Mouse (Mus musculus) brain, embryonic 14.5 days (tissue): Measurements from ENCODE around the gene Tnfaip8l2. TPM values are rescaled to one million over a fixed set of nuclear protein-coding genes. Genes with fewer than 3 reads are reported as not detected.
"Not testable (repeated sequence)": the region's sequence is repeated elsewhere in the genome, so short reads cannot be mapped to it uniquely, and the experiment has no call there.

Source experiments
- DNase-seq: peaks from one replicate; pipeline ENCODE4 v3.0.0-alpha.2; 2011; ENCODE audit warnings: low read depth
- CTCF ChIP-seq: fragments of 200-500 bp; IDR thresholded peaks from 2 replicates; pipeline ENCODE4 v1.5.1; 2012; ENCODE audit warnings: inconsistent platforms, mild to moderate bottlenecking, moderate library complexity, borderline replicate concordance; ENCODE audit not compliant: insufficient read depth, insufficient read length; ENCODE audit errors: extremely low read depth
- POLR2A ChIP-seq: fragments of 200-500 bp; IDR thresholded peaks from 2 replicates; pipeline ENCODE4 v1.6.1; 2012; ENCODE audit warnings: mild to moderate bottlenecking, inconsistent platforms, borderline replicate concordance; ENCODE audit not compliant: poor library complexity, insufficient read depth, insufficient read length, severe bottlenecking; ENCODE audit errors: extremely low read depth
- polyA plus RNA-seq: library from polyadenylated mRNA; depleted of rRNA; stranded (reverse); fragments of >200 nt; gene quantifications from 2 replicates; pipeline ENCODE4 v1.2.3, GENCODE M21; 2012

Tnfaip8l2 gene
- polyA plus RNA-seq, 1 experiment: 2.4 TPM

DNA sequence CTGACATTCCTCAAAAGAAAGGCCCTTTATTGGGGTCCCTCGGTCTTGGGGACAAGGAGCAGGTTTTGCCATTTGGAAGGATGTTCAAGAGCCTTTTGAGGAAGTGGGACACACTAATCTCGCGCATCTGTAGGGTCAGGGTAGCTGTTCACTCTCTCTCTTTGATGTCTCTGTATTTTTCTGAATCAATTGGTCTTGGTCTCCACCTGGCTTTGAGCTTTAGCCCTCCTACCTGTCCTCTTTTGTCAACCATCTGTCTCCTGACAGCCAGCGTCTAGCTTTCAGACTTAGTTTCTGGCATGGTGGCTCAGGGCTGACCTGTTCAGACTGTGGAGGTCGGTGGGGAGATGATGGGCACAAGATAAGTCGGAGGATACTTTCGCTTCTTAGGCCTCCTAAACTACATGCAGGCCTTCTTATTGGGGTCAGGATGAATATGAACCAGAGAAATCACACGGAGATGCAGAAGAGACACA, 17.4 kb upstream of the Tnfaip8l2 start:
- no peak for DNase-seq
- no peak for TF ChIP-seq POLR2A
- TF ChIP-seq CTCF: no peak

DNA sequence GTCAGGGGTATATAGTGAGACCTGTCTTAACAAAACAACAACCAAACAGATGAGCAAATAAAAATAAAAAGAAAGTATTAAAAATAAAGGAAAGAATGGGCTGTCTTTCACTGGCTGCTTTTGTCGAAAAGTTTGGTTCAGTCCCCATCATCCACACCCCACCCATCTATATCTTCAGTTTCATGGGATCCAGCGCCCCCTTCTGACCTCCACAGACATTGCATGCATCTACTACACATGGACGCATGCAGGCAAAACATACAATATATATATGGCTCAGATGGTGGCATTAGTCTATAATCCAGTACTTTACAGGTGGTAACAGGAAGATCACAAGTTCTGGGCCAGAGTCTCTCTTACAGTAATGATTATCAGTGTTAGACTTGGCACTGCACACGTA, 11.7 kb upstream of the Tnfaip8l2 start:
- no peak for DNase-seq
- no peak for TF ChIP-seq POLR2A
- peak; percentile 45; the same call in 1 of the 2 replicates for TF ChIP-seq CTCF

DNA sequence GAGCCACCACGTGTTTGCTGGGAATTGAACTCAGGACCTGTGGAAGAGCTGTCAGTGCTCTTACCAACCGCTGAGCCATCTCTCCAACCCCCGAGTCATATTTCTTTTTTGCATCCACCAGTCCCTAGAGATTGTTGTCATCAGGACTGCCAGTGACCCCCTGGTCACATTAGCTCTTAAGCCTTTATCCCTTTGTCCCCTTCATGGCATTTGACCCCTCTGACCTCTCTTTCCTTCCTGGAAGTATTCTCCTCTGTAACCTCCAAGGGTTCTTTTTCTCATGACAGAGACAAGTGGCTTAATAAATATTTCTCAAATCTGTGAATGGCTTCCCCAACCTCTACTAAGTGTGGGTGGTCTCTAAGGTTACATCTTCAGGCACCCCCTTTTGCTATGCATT, 5.8 kb upstream of the Tnfaip8l2 start:
- no peak for TF ChIP-seq POLR2A
- TF ChIP-seq CTCF: no peak
- DNase-seq: no peak

DNA sequence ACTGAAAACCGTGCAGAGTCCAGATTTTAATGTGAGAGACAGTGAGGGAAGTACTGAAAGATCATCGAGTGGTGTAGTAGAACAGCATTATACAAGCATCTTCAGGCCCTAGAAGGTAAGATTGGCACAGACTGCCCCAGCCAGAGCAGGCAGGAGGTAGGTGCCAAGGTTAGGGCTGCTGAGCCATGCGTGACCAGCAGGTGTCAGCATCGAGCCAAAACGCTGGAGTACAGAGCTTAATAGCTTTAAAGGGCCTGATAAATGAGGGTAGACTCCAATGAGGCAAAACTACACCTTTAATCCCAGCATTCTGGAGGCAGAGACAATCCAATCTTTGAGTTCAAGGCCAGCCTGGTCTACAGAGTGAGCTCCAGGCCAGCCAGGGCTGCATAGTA, 454 bp upstream of the Tnfaip8l2 start:
- TF ChIP-seq POLR2A (no peak), CTCF (peak; percentile 98)
- peak; percentile 84 for DNase-seq

DNA sequence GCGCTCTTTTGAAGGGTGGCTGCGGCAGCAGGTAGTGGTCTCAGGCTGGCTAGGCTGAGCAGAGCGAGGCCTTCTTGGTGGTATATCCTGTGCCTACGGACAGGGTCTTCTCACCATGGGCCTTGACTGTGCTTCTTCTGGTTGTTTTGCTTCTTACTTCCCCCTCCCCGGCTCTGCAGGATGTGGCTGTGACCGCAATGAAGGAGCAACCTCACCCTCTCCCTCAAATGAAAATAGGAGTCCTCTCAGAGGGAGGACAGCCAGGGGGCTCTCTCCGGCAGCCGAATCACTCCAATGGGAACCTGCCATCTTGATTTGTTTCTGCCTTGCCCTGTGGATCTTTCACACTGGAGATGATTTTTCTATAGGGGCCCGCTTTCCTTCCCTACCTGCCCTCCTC, 686 bp downstream of the Tnfaip8l2 start:
- TF ChIP-seq POLR2A (no peak), CTCF (no peak)
- DNase-seq: no peak

DNA sequence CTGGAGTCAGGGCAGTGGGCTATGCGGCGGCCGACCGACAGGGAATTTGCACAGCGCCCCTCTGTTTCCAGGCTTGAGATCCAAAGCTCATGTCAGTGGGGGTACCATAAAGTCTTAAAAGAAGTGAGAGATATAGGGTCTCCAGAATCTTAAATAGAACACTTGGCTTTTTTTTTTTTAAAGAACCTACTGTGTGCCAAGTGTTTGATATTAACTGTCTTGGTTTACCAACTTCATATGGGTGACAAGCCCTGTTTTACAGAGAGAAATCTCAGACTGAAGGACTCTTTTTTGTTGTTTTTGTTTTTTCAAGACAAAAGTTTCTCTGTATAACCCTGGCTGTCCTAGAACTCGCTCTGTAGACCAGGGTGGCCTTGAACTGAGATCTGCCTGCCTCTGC, 1.4 kb downstream of the Tnfaip8l2 start:
- DNase-seq: no peak
- TF ChIP-seq CTCF (no peak), POLR2A (no peak)

DNA sequence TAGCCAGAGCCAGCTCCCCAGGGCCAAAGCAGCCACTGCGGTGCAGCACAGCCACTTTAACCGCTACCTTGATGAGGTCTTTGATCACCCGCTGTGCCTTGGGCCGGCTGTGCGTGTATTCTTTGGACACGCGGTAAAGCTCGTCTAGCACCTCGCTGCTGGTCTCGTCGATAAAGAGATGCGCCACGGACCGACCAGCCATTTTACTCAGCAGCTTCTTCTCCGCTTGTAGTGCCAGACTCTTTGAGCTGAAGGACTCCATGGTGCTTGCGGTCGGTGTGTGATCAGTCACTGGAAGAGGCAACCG, 1.9 kb downstream of the Tnfaip8l2 start:
- no peak for DNase-seq
- no peak for TF ChIP-seq CTCF
- TF ChIP-seq POLR2A: no peak

DNA sequence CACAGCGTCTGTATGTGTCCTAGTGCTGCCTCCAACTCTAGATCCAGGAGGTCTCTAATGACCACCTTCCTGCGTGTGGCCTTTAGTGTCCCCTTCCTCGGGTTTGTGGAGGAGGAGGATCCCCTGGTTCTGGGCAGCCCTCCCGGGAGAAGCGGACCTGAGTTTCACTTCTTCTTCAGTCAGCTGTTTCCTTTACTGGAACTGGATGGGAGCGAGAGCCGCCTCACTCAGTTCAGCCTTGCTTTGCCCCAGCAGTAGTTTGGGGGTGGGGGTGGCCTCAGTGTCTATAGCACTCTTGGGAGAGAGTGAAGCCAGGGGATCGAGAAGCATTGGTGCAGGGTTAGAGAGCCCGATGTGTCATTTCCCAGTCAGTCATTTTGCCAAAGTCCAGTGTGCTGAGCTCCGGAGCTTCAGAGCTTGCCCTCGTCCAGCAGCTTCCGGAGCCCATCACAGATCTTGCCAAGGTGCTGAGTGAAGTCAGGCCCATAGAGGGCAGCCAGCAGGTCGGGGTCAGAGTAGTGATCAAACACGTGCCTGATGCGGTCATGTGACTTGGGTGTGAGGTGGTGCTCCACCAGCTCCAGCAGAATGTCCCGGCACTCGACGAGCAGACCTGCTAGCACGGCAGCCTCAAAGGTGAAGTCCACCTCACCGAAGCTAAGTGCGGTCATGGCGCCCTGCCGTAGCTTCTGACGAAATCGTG, 2.4 kb downstream of the Tnfaip8l2 start:
- DNase-seq: no peak

DNA sequence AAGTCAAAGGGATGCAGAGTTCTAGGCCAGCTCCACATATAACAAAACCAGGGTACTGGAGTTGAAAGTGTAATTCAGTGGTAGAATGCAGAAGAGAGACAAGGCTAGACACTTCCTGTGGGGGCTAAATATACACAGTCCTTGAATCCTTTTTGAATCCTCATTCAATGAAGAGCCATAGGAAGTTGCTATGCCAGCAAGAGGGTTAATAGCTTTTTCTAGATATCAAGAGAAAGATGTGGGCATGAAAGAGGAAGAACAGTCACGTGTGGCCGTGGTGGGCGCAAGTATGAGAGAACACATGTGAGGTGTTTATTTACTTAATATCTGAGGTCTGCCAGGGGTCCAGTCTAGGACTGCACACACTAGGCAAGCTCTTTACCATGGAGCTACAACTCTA, 5.8 kb downstream of the Tnfaip8l2 start:
- DNase-seq: no peak
- TF ChIP-seq POLR2A: no peak
- no peak for TF ChIP-seq CTCF

More for the DNA sequence above, 2.4 kb downstream of the Tnfaip8l2 start:
- no peak for TF ChIP-seq POLR2A
- no peak for TF ChIP-seq CTCF

DNA sequence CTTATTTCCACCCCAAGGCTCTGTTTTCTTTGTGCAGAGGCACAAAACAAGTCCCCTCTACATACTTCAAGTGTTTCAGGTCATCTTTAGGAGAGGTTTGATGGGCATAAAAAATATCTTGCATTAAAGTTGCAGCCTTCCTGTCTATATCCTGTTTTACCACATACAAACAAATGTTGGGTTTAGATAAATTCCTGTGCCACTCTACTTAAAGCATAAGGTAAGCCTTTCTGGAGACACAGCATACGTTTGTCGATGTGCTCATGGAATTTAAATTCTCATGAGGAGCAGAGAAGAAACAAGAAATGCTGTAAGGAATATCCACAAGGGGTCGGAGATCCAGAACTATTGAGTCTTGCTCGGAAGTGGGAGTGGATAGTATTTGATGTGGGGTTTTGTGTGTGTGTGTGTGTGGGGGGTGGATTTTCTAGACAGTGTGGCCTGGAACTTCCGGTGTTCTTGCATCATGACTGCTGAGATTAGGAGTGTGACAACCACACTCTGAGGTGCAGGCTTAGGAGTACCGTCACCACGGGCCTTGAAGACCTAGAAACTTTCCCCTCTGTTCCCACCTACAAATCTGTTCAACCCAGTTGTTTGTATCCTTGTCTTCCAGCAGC, 6.6 kb downstream of the Tnfaip8l2 start:
- TF ChIP-seq CTCF (no peak), POLR2A (no peak)
- no peak for DNase-seq

DNA sequence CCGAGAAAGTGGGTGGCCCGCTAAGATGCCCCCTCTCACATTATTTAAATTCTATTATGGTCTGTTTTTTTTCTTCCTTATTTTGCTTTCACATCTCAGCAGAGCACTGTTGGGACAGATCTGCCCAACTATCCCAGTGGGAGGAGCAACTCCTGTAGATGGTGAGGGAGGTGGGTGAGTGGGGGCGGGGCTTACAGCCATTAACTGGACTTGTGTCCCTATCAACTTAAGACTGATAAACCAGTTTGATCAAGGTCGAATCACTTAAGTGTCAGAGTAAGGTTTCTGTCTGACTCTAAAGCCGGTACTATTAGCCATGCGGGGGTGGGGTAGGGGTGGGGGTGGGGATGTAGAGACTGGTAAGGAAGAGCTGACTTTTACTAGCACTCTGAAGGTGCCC, 7.1 kb downstream of the Tnfaip8l2 start:
- no peak for TF ChIP-seq POLR2A
- no peak for TF ChIP-seq CTCF
- peak; percentile 16 for DNase-seq

DNA sequence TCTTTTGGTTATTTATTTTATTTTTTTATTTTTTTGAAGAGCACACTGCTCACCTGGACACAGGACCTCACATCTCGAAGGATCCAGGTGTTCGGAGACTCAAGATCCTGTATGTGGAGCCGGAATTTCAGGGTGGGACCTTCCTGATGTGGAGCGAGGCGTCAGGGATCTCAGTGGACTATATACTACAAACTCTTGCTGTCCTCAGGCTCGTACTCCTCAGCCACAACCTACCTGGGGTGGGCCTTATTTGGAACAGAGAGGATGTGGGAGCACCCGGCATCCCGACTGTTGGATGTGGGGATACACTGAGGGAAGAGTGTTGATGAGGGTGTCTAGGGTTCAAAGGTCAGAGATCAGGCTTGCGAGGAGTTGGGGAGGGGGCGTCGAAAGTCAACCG, 8.0 kb downstream of the Tnfaip8l2 start:
- not testable (repeated sequence) for DNase-seq
